Mouse (Mus musculus) neural tube, embryonic 14.5 days (tissue): Measurements from ENCODE around the gene M1ap. TPM values are rescaled to one million over a fixed set of nuclear protein-coding genes. Genes with fewer than 3 reads are reported as not detected.

ENCODE experiments used
- ATAC-seq: fragments of 200-750 bp; cut with Nextera tagmentation; 2 replicates; pipeline ENCODE4 v1.8.0; 2017; ENCODE audit warnings: low read depth, mild to moderate bottlenecking, moderate TSS enrichment, moderate library complexity
- H3K27ac ChIP-seq: fragments of 300-500 bp; sonication (generic); 2 replicates; pipeline ENCODE4 v1.5.1; 2014; ENCODE audit warnings: low read depth, mild to moderate bottlenecking, control low read depth, low read length, moderate library complexity, mixed read lengths
- H3K27me3 ChIP-seq: fragments of 300-500 bp; sonication (generic); 2 replicates; pipeline ENCODE4 v1.6.1; 2014; ENCODE audit warnings: low read length; ENCODE audit not compliant: control insufficient read depth, insufficient read depth
- H3K36me3 ChIP-seq: fragments of 300-500 bp; sonication (generic); 2 replicates; pipeline ENCODE4 v1.6.1; 2014; ENCODE audit warnings: low read length, mixed read lengths; ENCODE audit not compliant: control insufficient read depth, insufficient read depth
- H3K4me1 ChIP-seq: fragments of 300-500 bp; sonication (generic); 2 replicates; pipeline ENCODE4 v1.6.1; 2014; ENCODE audit warnings: low read length; ENCODE audit not compliant: control insufficient read depth, insufficient read depth
- H3K4me2 ChIP-seq: fragments of 300-500 bp; sonication (generic); 2 replicates; pipeline ENCODE4 v1.6.1; 2014; ENCODE audit warnings: mild to moderate bottlenecking, low read depth, low read length, control low read depth
- H3K4me3 ChIP-seq: fragments of 300-500 bp; sonication (generic); 2 replicates; pipeline ENCODE4 v1.5.1; 2014; ENCODE audit warnings: low read depth, low read length, control low read depth, mixed read lengths
- H3K9ac ChIP-seq: fragments of 300-500 bp; sonication (generic); replicated peaks from 2 replicates; pipeline ENCODE4 v1.6.1; 2014; ENCODE audit warnings: low read depth, mild to moderate bottlenecking, control low read depth, low read length, mixed read lengths
- H3K9me3 ChIP-seq: fragments of 300-500 bp; sonication (generic); 2 replicates; pipeline ENCODE4 v1.6.1; 2016; ENCODE audit warnings: low read length; ENCODE audit not compliant: control insufficient read depth
- WGBS: fragments of 180-500 bp; shearing (Covaris S2); extraction: QIAGEN DNeasy Blood & Tissue Kit; methylation state at CpG from one replicate; pipeline ENCODE4 v1.1.7; 2014; 5-methylcytosine and 5-hydroxymethylcytosine counted together
- polyA plus RNA-seq: library from polyadenylated mRNA; unstranded; fragments of >200 nt; fragmentation: Nextera tagmentation; extraction: Ambion mirVana; gene quantifications from 2 replicates; pipeline ENCODE4 v1.2.1, GENCODE M21; 2014

Gene M1ap
- polyA plus RNA-seq, 1 experiment from 2014 or later: not detected

- Histone ChIP-seq H3K4me3 (no peak overlapping the region), H3K9me3 (no peaks in the 10 kb centered on the region), H3K27me3 (peaks cover 74% of the 10 kb centered on the region), H3K9ac (no peak overlapping the region), H3K4me2 (no peak overlapping the region), H3K27ac (no peak overlapping the region), H3K36me3 (no peaks in the 10 kb centered on the region), H3K4me1 (no peaks in the 10 kb centered on the region)
- no peak for ATAC-seq
- WGBS: 45% methylated on average over 6 of the region's 6 CpGs
Observed at GRCm38 (mm10) chr6:83066441-83066840, 119.7 kb downstream of the M1ap start.

GRCm38 (mm10) chr6:83068221-83068620 lies 121.5 kb downstream of the M1ap start:
- Histone ChIP-seq H3K4me3 (no peak overlapping the region), H3K4me2 (no peak overlapping the region)
- 5% methylated on average over 8 of the region's 8 CpGs for WGBS

GRCm38 (mm10) chr6:83068706-83069487 lies 122.2 kb downstream of the M1ap start:
- Histone ChIP-seq H3K27me3 (peaks cover 75% of the 10 kb centered on the region), H3K27ac (no peak overlapping the region), H3K4me3 (peak overlapping the region; percentile 20; the same call in 1 of the 2 replicates), H3K9me3 (no peaks in the 10 kb centered on the region), H3K4me2 (peak overlapping the region; percentile 31), H3K36me3 (no peaks in the 10 kb centered on the region), H3K9ac (no peak overlapping the region), H3K4me1 (no peaks in the 10 kb centered on the region)
- under 1% methylated on average over 81 of the region's 81 CpGs for WGBS
- ATAC-seq: no peak

More at GRCm38 (mm10) chr6:83068221-83068620, 121.5 kb downstream of the M1ap start:
- peaks cover 77% of the 10 kb centered on the region for H3K27me3 ChIP-seq
- H3K27ac ChIP-seq: no peak overlapping the region
- no peaks in the 10 kb centered on the region for H3K9me3 ChIP-seq
- no peaks in the 10 kb centered on the region for H3K4me1 ChIP-seq
- no peak overlapping the region for H3K9ac ChIP-seq
- H3K36me3 ChIP-seq: no peaks in the 10 kb centered on the region
- ATAC-seq: no peak

GRCm38 (mm10) chr6:83069488-83070246 lies 123.0 kb downstream of the M1ap start:
- no peak overlapping the region; the same call in 1 of the 2 replicates for H3K9ac ChIP-seq

GRCm38 (mm10) chr6:83070247-83070310 lies 123.4 kb downstream of the M1ap start, which contains the start of gene Tlx2:
TSS of gene Tlx2 (minus strand) at chr6:83070293.
- Histone ChIP-seq H3K36me3 (no peaks in the 10 kb centered on the region), H3K9ac (no peak within 1 kb of the TSS; the same call in 1 of the 2 replicates), H3K4me1 (no peaks in the 10 kb centered on the region), H3K9me3 (no peaks in the 10 kb centered on the region), H3K4me3 (peak within 1 kb of the TSS; percentile 20), H3K27ac (no peak within 1 kb of the TSS), H3K4me2 (peak within 1 kb of the TSS; percentile 31), H3K27me3 (peaks cover 74% of the 10 kb centered on the region)
- ATAC-seq: no peak
- WGBS: 2% methylated on average over 10 of the region's 10 CpGs

More at GRCm38 (mm10) chr6:83069488-83070246, 123.0 kb downstream of the M1ap start:
- under 1% methylated on average over 69 of the region's 69 CpGs for WGBS
- Histone ChIP-seq H3K4me3 (peak overlapping the region; percentile 20), H3K27ac (no peak overlapping the region), H3K36me3 (no peaks in the 10 kb centered on the region), H3K27me3 (peaks cover 71% of the 10 kb centered on the region), H3K4me2 (no peak overlapping the region), H3K9me3 (no peaks in the 10 kb centered on the region), H3K4me1 (no peaks in the 10 kb centered on the region)
- peak; percentile 38; the same call in 1 of the 2 replicates for ATAC-seq

- no peak overlapping the region; the same call in 1 of the 2 replicates for H3K9ac ChIP-seq
- peaks cover 71% of the 10 kb centered on the region for H3K27me3 ChIP-seq
- H3K27ac ChIP-seq: no peak overlapping the region
- H3K36me3 ChIP-seq: no peaks in the 10 kb centered on the region
- H3K4me3 ChIP-seq: peak overlapping the region; percentile 20
- no peaks in the 10 kb centered on the region for H3K9me3 ChIP-seq
- ATAC-seq: 0 out of 2 replicates have a peak, but pooled peaks have one; percentile 4
- H3K4me2 ChIP-seq: no peak overlapping the region
- H3K4me1 ChIP-seq: no peaks in the 10 kb centered on the region
- under 1% methylated on average over 44 of the region's 58 CpGs for WGBS
Observed at GRCm38 (mm10) chr6:83070311-83071219, 123.9 kb downstream of the M1ap start.

- Histone ChIP-seq H3K27ac (no peak overlapping the region), H3K36me3 (no peaks in the 10 kb centered on the region), H3K27me3 (peaks cover 64% of the 10 kb centered on the region), H3K4me1 (no peaks in the 10 kb centered on the region), H3K4me3 (no peak overlapping the region), H3K9ac (no peak overlapping the region), H3K4me2 (no peak overlapping the region), H3K9me3 (no peaks in the 10 kb centered on the region)
- WGBS: 1% methylated on average over 23 of the region's 24 CpGs
- peak; percentile 32; the same call in 1 of the 2 replicates for ATAC-seq
Observed at GRCm38 (mm10) chr6:83071220-83071619, 124.5 kb downstream of the M1ap start.

- Histone ChIP-seq H3K9ac (no peak overlapping the region), H3K4me1 (peaks cover 14% of the 10 kb centered on the region), H3K27ac (no peak overlapping the region), H3K4me2 (no peak overlapping the region), H3K9me3 (no peaks in the 10 kb centered on the region), H3K4me3 (no peak overlapping the region), H3K36me3 (0 out of 2 replicates have a peak, but pooled peaks cover 2% of the 10 kb centered on the region), H3K27me3 (peaks cover 37% of the 10 kb centered on the region)
- ATAC-seq: no peak
- WGBS: 14% methylated on average over 2 of the region's 2 CpGs
Observed at GRCm38 (mm10) chr6:83074979-83075378, 128.3 kb downstream of the M1ap start.
